Mouse (Mus musculus): ENCODE measurements around the gene Astl. TPM values are rescaled to one million over a fixed set of nuclear protein-coding genes. Genes with fewer than 3 reads are reported as not detected.
"Not testable (repeated sequence)": the region's sequence is repeated elsewhere in the genome, so short reads cannot be mapped to it uniquely, and the experiment has no call there.

Astl gene
- polyA plus RNA-seq (2015; fragmentation: Nextera tagmentation; extraction: Ambion mirVana): not detected in 2 replicates

GRCm38 (mm10) chr2:127338416-127338815 lies at the start of gene Astl:
Gene Astl (plus strand): TSS chr2:127338639.
- 88% methylated on average over 4 of the region's 4 CpGs for WGBS
- Histone ChIP-seq H3K4me3 (no peak within 1 kb of the TSS), H3K4me1 (replicated peaks) (peaks cover 13% of the 10 kb centered on the region), H3K27me3 (peaks cover 72% of the 10 kb centered on the region), H3K9me3 (no peaks in the 10 kb centered on the region), H3K36me3 (no peaks in the 10 kb centered on the region), H3K9ac (no peak within 1 kb of the TSS), H3K27ac (no peak within 1 kb of the TSS), H3K4me2 (peak within 1 kb of the TSS; percentile 86)
- ATAC-seq (ENCODE audit: low FRiP score): no peak

- Histone ChIP-seq H3K4me2 (no peak overlapping the region), H3K27ac (no peak overlapping the region), H3K4me3 (no peak overlapping the region), H3K27me3 (no peaks in the 10 kb centered on the region), H3K36me3 (peaks cover 71% of the 10 kb centered on the region), H3K9ac (no peak overlapping the region), H3K9me3 (no peaks in the 10 kb centered on the region), H3K4me1 (replicated peaks) (no peaks in the 10 kb centered on the region)
- 91% methylated on average over 4 of the region's 4 CpGs for WGBS
- no peak for ATAC-seq (ENCODE audit: low FRiP score)
Measured at GRCm38 (mm10) chr2:127292250-127292649, 46.2 kb upstream of the Astl start.

GRCm38 (mm10) chr2:127297001-127297805 lies 41.2 kb upstream of the Astl start:
- H3K9me3 ChIP-seq: no peaks in the 10 kb centered on the region
- no peaks in the 10 kb centered on the region for H3K27me3 ChIP-seq
- no peak overlapping the region for H3K9ac ChIP-seq
- peaks cover 88% of the 10 kb centered on the region for H3K36me3 ChIP-seq
- no peak overlapping the region for H3K27ac ChIP-seq
- no peak overlapping the region for H3K4me3 ChIP-seq
- H3K4me1 ChIP-seq (replicated peaks): no peaks in the 10 kb centered on the region
- WGBS: 93% methylated on average over 7 of the region's 7 CpGs
- H3K4me2 ChIP-seq: no peak overlapping the region
- no peak for ATAC-seq (ENCODE audit: low FRiP score)

GRCm38 (mm10) chr2:127298056-127298455 lies 40.4 kb upstream of the Astl start:
- Histone ChIP-seq H3K36me3 (peaks cover 80% of the 10 kb centered on the region), H3K4me3 (no peak overlapping the region), H3K27me3 (no peaks in the 10 kb centered on the region), H3K9me3 (no peaks in the 10 kb centered on the region), H3K27ac (no peak overlapping the region), H3K4me1 (replicated peaks) (no peaks in the 10 kb centered on the region), H3K4me2 (no peak overlapping the region), H3K9ac (no peak overlapping the region)
- ATAC-seq (ENCODE audit: low FRiP score): no peak
- 100% methylated on average over 1 of the region's 1 CpGs for WGBS

GRCm38 (mm10) chr2:127300701-127301100 lies 37.7 kb upstream of the Astl start:
- 87% methylated on average over 3 of the region's 3 CpGs for WGBS
- H3K36me3 ChIP-seq: peaks cover 58% of the 10 kb centered on the region
- no peak for ATAC-seq (ENCODE audit: low FRiP score)

GRCm38 (mm10) chr2:127301883-127302282 lies 36.6 kb upstream of the Astl start:
- peaks cover 46% of the 10 kb centered on the region for H3K36me3 ChIP-seq
- no peak for ATAC-seq (ENCODE audit: low FRiP score)
- no peak overlapping the region for H3K4me2 ChIP-seq
- H3K9ac ChIP-seq: no peak overlapping the region
- 91% methylated on average over 3 of the region's 3 CpGs for WGBS
- H3K27me3 ChIP-seq: no peaks in the 10 kb centered on the region
- no peaks in the 10 kb centered on the region for H3K9me3 ChIP-seq
- no peak overlapping the region for H3K4me3 ChIP-seq
- no peak overlapping the region for H3K27ac ChIP-seq
- no peaks in the 10 kb centered on the region for H3K4me1 ChIP-seq (replicated peaks)

More at GRCm38 (mm10) chr2:127300701-127301100, 37.7 kb upstream of the Astl start:
- H3K4me3 ChIP-seq: no peak overlapping the region
- H3K9me3 ChIP-seq: no peaks in the 10 kb centered on the region
- H3K9ac ChIP-seq: no peak overlapping the region
- H3K27me3 ChIP-seq: no peaks in the 10 kb centered on the region
- no peak overlapping the region for H3K27ac ChIP-seq
- no peak overlapping the region for H3K4me2 ChIP-seq
- H3K4me1 ChIP-seq (replicated peaks): no peaks in the 10 kb centered on the region

- ATAC-seq (ENCODE audit: low FRiP score): not testable (repeated sequence)
- 93% methylated on average over 4 of the region's 4 CpGs for WGBS
Measured at GRCm38 (mm10) chr2:127304192-127304591, 34.2 kb upstream of the Astl start.

GRCm38 (mm10) chr2:127304609-127305210 lies 33.7 kb upstream of the Astl start:
- no peaks in the 10 kb centered on the region for H3K4me1 ChIP-seq (replicated peaks)
- 90% methylated on average over 3 of the region's 3 CpGs for WGBS
- H3K27me3 ChIP-seq: no peaks in the 10 kb centered on the region
- no peak for ATAC-seq (ENCODE audit: low FRiP score)
- H3K9me3 ChIP-seq: no peaks in the 10 kb centered on the region
- no peak overlapping the region for H3K4me2 ChIP-seq
- no peak overlapping the region for H3K9ac ChIP-seq
- no peak overlapping the region for H3K27ac ChIP-seq
- no peak overlapping the region for H3K4me3 ChIP-seq
- peaks cover 17% of the 10 kb centered on the region for H3K36me3 ChIP-seq

More at GRCm38 (mm10) chr2:127304192-127304591, 34.2 kb upstream of the Astl start:
- H3K4me2 ChIP-seq; H3K4me3 ChIP-seq; H3K27me3 ChIP-seq; H3K9me3 ChIP-seq; H3K9ac ChIP-seq; H3K4me1 ChIP-seq (replicated peaks); H3K27ac ChIP-seq: not testable (repeated sequence)
- H3K36me3 ChIP-seq: peaks cover 23% of the 10 kb centered on the region

GRCm38 (mm10) chr2:127306123-127306522 lies 32.3 kb upstream of the Astl start:
- Histone ChIP-seq H3K36me3 (peaks cover 8% of the 10 kb centered on the region; the same call in 1 of the 2 replicates), H3K4me3 (no peak overlapping the region), H3K27me3 (no peaks in the 10 kb centered on the region), H3K9ac (no peak overlapping the region), H3K9me3 (no peaks in the 10 kb centered on the region), H3K4me2 (no peak overlapping the region), H3K27ac (no peak overlapping the region), H3K4me1 (replicated peaks) (no peaks in the 10 kb centered on the region)
- no peak for ATAC-seq (ENCODE audit: low FRiP score)

- ATAC-seq (ENCODE audit: low FRiP score): no peak
- Histone ChIP-seq H3K4me1 (replicated peaks) (no peaks in the 10 kb centered on the region), H3K4me3 (no peak overlapping the region), H3K9ac (no peak overlapping the region), H3K27me3 (no peaks in the 10 kb centered on the region), H3K9me3 (no peaks in the 10 kb centered on the region), H3K27ac (no peak overlapping the region), H3K36me3 (peaks cover under 1% of the 10 kb centered on the region; the same call in 1 of the 2 replicates), H3K4me2 (no peak overlapping the region)
- 51% methylated on average over 3 of the region's 3 CpGs for WGBS
Measured at GRCm38 (mm10) chr2:127307179-127307578, 31.3 kb upstream of the Astl start.

- no peaks in the 10 kb centered on the region for H3K9me3 ChIP-seq
- H3K27me3 ChIP-seq: no peaks in the 10 kb centered on the region
- H3K27ac ChIP-seq: no peak overlapping the region
- H3K9ac ChIP-seq: no peak overlapping the region
- no peak for ATAC-seq (ENCODE audit: low FRiP score)
- H3K4me2 ChIP-seq: no peak overlapping the region
- no peaks in the 10 kb centered on the region for H3K4me1 ChIP-seq (replicated peaks)
- H3K4me3 ChIP-seq: no peak overlapping the region
- 97% methylated on average over 2 of the region's 2 CpGs for WGBS
- no peaks in the 10 kb centered on the region for H3K36me3 ChIP-seq
Measured at GRCm38 (mm10) chr2:127308660-127309059, 29.8 kb upstream of the Astl start.

GRCm38 (mm10) chr2:127310246-127310645 lies 28.2 kb upstream of the Astl start:
- no peak overlapping the region for H3K27ac ChIP-seq
- H3K27me3 ChIP-seq: no peaks in the 10 kb centered on the region
- no peak overlapping the region for H3K4me2 ChIP-seq
- no peak overlapping the region for H3K9ac ChIP-seq
- no peaks in the 10 kb centered on the region for H3K9me3 ChIP-seq
- ATAC-seq (ENCODE audit: low FRiP score): no peak
- 72% methylated on average over 2 of the region's 2 CpGs for WGBS
- H3K36me3 ChIP-seq: no peaks in the 10 kb centered on the region
- H3K4me3 ChIP-seq: no peak overlapping the region
- H3K4me1 ChIP-seq (replicated peaks): no peaks in the 10 kb centered on the region

- 92% methylated on average over 7 of the region's 7 CpGs for WGBS
Measured at GRCm38 (mm10) chr2:127310685-127311084, 27.8 kb upstream of the Astl start.

More at GRCm38 (mm10) chr2:127310685-127311084, 27.8 kb upstream of the Astl start:
- H3K27me3 ChIP-seq: no peaks in the 10 kb centered on the region
- no peaks in the 10 kb centered on the region for H3K36me3 ChIP-seq
- ATAC-seq (ENCODE audit: low FRiP score): no peak
- no peak overlapping the region for H3K9ac ChIP-seq
- H3K4me3 ChIP-seq: no peak overlapping the region
- no peak overlapping the region for H3K27ac ChIP-seq
- H3K4me2 ChIP-seq: no peak overlapping the region
- H3K4me1 ChIP-seq (replicated peaks): no peaks in the 10 kb centered on the region
- no peaks in the 10 kb centered on the region for H3K9me3 ChIP-seq
